Mouse (Mus musculus): ENCODE measurements at regions not wholly inside any gene's neighbourhood (a gene's known extent, or its start where the extent isn't known, plus 50 kb on each side); places are given as distances from the start of the nearest gene placed in this dataset.

DNA sequence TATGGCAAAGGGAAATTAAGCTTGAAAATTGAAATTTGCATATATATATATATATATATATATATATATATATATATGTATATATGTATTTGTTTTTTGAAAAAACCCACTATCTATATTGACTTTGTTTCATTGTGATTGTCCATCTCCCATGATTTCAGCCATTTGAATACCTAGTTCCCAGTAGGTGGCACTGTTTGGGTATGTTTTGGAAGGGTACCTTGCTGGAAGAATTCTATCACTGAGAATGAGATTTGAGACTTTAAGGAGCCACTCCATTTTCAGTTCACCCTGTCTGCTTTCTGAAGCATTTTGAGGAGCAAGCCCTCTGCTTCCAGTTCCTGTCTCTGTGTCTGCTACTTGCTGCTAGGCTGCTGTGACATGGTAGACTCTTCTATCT, 72.8 kb upstream of the Ugt8a start:
- Histone ChIP-seq H3K27me3 (no peaks in the 10 kb centered on the region), H3K4me1 (no peaks in the 10 kb centered on the region), H3K27ac (no peak overlapping the region), H3K9ac (no peak overlapping the region), H3K36me3 (ENCODE audit: poor library complexity, severe bottlenecking) (no peaks in the 10 kb centered on the region), H3K4me3 (no peak overlapping the region), H3K4me2 (no peak overlapping the region), H3K9me3 (replicated peaks) (no peaks in the 10 kb centered on the region)
- ATAC-seq: no peak

DNA sequence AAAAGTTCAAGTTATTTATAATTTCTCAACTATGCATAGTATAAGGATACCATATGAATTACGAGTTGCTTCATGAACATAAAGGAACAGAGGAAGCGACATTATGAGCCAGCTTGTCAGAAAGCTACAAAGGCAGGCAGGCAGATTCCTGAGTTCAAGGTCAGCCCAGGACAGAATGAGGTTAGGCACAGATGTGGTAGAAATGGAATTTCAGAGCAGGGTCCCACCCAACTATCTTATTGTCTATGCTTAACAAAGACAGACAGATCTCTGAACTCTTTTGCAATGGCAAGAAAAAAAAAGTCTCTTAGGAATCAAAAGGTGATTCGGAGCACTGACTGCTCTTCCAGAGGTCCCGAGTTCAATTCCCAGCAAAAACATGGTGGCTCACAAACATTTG, 77.7 kb upstream of the Ugt8a start:
- H3K9ac ChIP-seq: no peak overlapping the region
- ATAC-seq: no peak

GRCm38 (mm10) chr3:126044327-126044726, 105.9 kb upstream of the Ugt8a start:
- Histone ChIP-seq H3K4me1 (0 out of 2 replicates have a peak, but pooled peaks cover 4% of the 10 kb centered on the region), H3K4me2 (no peak overlapping the region), H3K36me3 (ENCODE audit: poor library complexity, severe bottlenecking) (no peaks in the 10 kb centered on the region), H3K9ac (no peak overlapping the region), H3K4me3 (no peak overlapping the region), H3K9me3 (replicated peaks) (no peaks in the 10 kb centered on the region), H3K27ac (no peak overlapping the region), H3K27me3 (no peaks in the 10 kb centered on the region)
- peak; percentile 48; the same call in 1 of the 2 replicates for ATAC-seq
- 13% methylated on average over 3 of the region's 3 CpGs for WGBS

More for the DNA sequence above, 77.7 kb upstream of the Ugt8a start:
- Histone ChIP-seq H3K9me3 (replicated peaks) (no peaks in the 10 kb centered on the region), H3K4me2 (no peak overlapping the region), H3K27me3 (no peaks in the 10 kb centered on the region), H3K4me3 (no peak overlapping the region), H3K4me1 (no peaks in the 10 kb centered on the region), H3K27ac (no peak overlapping the region), H3K36me3 (ENCODE audit: poor library complexity, severe bottlenecking) (no peaks in the 10 kb centered on the region)
- WGBS: 86% methylated on average over 4 of the region's 4 CpGs

- ATAC-seq: no peak
- Histone ChIP-seq H3K36me3 (ENCODE audit: poor library complexity, severe bottlenecking) (no peaks in the 10 kb centered on the region), H3K9me3 (replicated peaks) (no peaks in the 10 kb centered on the region), H3K4me2 (no peak overlapping the region), H3K27me3 (no peaks in the 10 kb centered on the region), H3K4me1 (0 out of 2 replicates have a peak, but pooled peaks cover 4% of the 10 kb centered on the region), H3K4me3 (no peak overlapping the region), H3K27ac (no peak overlapping the region), H3K9ac (no peak overlapping the region)
- WGBS: 62% methylated on average over 2 of the region's 2 CpGs
Measured at GRCm38 (mm10) chr3:126044861-126045260, 106.4 kb upstream of the Ugt8a start.

DNA sequence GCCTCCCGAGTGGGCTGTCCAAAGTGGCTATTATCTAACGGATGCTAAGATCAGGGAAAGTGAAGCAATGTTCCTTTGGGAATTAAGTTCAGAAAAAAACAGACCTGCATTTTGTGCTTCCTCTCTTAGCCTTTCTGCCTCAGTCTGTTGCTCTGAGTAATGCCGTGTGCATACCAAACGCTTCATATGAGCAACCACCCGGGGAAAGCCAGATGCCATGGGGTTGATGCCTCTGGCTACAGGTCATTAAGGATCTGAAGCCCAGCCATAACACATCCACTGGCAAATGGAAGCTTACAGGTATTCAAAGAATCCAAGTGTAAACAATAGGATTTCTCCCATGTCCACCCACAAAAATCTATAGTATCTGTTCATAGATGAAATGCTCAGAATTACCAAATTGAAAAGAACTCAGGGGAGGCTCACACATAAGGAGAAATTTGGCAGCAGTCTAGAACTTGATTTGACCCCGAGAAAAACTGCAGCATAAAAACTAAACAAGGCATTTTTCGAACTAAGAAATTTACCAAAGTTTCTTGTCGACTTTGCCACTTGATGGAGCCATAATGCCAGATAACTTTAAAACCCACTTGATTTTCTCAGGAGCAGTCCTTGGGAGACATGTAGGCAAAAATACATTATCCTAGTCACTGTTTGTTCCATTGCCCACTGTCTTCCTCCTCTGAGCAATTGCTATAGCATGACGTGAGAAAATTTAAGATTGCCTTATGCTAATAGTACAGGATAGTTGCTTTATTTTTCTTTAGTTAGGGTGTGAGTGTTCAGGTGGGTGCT, 107.8 kb upstream of the Ugt8a start:
- Histone ChIP-seq H3K27ac (no peak overlapping the region), H3K4me3 (no peak overlapping the region), H3K9me3 (replicated peaks) (no peaks in the 10 kb centered on the region), H3K27me3 (no peaks in the 10 kb centered on the region), H3K4me2 (no peak overlapping the region), H3K4me1 (0 out of 2 replicates have a peak, but pooled peaks cover 4% of the 10 kb centered on the region), H3K9ac (no peak overlapping the region), H3K36me3 (ENCODE audit: poor library complexity, severe bottlenecking) (no peaks in the 10 kb centered on the region)
- WGBS: 69% methylated on average over 9 of the region's 9 CpGs
- ATAC-seq: 0 out of 2 replicates have a peak, but pooled peaks have one; percentile 27

DNA sequence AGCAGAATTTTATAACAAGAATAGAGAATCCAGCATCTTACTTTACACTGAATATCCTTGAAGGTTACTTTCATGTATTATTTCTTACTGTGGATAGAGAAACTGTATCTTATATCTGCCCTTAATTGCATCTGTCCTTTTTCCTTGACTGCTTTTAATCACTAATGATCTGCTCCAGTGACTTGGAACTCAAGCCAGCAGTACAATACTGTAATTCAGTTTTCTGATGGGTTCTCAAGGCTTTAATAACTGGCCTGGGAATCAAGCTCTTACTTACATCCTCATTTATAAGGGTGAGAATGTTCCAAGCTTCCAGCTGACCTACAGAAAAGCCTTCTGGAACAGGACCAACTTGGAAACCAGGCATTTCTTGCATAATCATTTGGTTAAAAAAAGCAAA, 120.2 kb upstream of the Ugt8a start:
- H3K4me1 ChIP-seq: no peaks in the 10 kb centered on the region
- ATAC-seq: no peak
- no peaks in the 10 kb centered on the region for H3K9me3 ChIP-seq (replicated peaks)
- no peak overlapping the region for H3K9ac ChIP-seq
- no peak overlapping the region for H3K4me3 ChIP-seq
- no peak overlapping the region for H3K27ac ChIP-seq
- H3K36me3 ChIP-seq (ENCODE audit: poor library complexity, severe bottlenecking): no peaks in the 10 kb centered on the region
- H3K27me3 ChIP-seq: no peaks in the 10 kb centered on the region
- no peak overlapping the region for H3K4me2 ChIP-seq

DNA sequence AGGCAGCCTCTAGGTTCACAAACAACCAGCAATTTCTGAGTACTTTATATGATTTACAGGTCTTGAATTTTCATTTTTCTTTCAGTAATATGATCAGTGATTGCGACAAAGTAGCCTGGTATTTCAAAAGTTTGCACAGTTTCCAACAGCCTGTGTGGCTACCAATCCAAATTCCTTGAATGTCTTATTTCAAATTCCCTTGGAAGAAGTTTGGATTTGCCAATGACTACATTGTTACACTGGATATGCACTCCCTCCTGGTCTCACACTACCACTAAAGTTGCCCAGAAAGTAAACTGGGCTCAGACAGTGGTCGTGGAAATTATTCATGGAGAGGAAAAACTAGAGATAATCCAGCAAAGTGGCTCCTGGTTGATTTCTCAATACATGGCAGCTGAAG, 166.7 kb upstream of the Ugt8a start:
- no peak overlapping the region for H3K4me2 ChIP-seq
- H3K9ac ChIP-seq: no peak overlapping the region
- ATAC-seq: no peak
- H3K4me3 ChIP-seq: no peak overlapping the region
- no peaks in the 10 kb centered on the region for H3K9me3 ChIP-seq (replicated peaks)
- H3K36me3 ChIP-seq (ENCODE audit: poor library complexity, severe bottlenecking): no peaks in the 10 kb centered on the region
- no peak overlapping the region for H3K27ac ChIP-seq
- 87% methylated on average over 2 of the region's 2 CpGs for WGBS
- no peaks in the 10 kb centered on the region for H3K27me3 ChIP-seq
- no peaks in the 10 kb centered on the region for H3K4me1 ChIP-seq

DNA sequence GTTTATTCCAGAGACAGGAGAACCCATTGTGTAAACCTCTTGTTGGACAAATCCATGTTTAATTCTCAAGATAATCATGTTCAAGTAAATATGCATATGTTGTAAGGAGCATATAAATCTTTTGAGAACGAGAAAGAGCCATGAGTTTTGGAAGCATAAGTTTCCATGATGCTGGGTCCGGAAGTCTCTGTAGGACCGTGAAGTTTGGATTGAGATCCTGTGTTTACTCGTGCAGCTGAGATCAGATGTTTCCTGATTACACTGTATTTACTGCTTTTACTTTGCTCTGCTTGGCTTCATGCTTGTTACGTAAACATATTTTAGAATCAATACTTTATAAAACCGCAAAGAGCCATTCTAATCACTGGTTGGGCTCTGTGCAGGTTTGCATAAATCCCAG, 171.0 kb upstream of the Ugt8a start:
- ATAC-seq: no peak
- Histone ChIP-seq H3K9me3 (replicated peaks) (no peaks in the 10 kb centered on the region), H3K9ac (no peak overlapping the region), H3K27me3 (no peaks in the 10 kb centered on the region), H3K4me1 (no peaks in the 10 kb centered on the region), H3K36me3 (ENCODE audit: poor library complexity, severe bottlenecking) (no peaks in the 10 kb centered on the region), H3K4me3 (no peak overlapping the region), H3K27ac (no peak overlapping the region), H3K4me2 (no peak overlapping the region)
- WGBS: 93% methylated on average over 6 of the region's 6 CpGs

- no peaks in the 10 kb centered on the region for H3K36me3 ChIP-seq (ENCODE audit: poor library complexity, severe bottlenecking)
- no peak overlapping the region for H3K27ac ChIP-seq
- H3K9me3 ChIP-seq (replicated peaks): no peaks in the 10 kb centered on the region
- no peak overlapping the region for H3K4me3 ChIP-seq
- H3K9ac ChIP-seq: no peak overlapping the region
- no peaks in the 10 kb centered on the region for H3K4me1 ChIP-seq
- WGBS: 71% methylated on average over 2 of the region's 2 CpGs
- H3K4me2 ChIP-seq: no peak overlapping the region
- ATAC-seq: no peak
- H3K27me3 ChIP-seq: no peaks in the 10 kb centered on the region
Measured at GRCm38 (mm10) chr3:126117849-126118248, 179.4 kb upstream of the Ugt8a start.

DNA sequence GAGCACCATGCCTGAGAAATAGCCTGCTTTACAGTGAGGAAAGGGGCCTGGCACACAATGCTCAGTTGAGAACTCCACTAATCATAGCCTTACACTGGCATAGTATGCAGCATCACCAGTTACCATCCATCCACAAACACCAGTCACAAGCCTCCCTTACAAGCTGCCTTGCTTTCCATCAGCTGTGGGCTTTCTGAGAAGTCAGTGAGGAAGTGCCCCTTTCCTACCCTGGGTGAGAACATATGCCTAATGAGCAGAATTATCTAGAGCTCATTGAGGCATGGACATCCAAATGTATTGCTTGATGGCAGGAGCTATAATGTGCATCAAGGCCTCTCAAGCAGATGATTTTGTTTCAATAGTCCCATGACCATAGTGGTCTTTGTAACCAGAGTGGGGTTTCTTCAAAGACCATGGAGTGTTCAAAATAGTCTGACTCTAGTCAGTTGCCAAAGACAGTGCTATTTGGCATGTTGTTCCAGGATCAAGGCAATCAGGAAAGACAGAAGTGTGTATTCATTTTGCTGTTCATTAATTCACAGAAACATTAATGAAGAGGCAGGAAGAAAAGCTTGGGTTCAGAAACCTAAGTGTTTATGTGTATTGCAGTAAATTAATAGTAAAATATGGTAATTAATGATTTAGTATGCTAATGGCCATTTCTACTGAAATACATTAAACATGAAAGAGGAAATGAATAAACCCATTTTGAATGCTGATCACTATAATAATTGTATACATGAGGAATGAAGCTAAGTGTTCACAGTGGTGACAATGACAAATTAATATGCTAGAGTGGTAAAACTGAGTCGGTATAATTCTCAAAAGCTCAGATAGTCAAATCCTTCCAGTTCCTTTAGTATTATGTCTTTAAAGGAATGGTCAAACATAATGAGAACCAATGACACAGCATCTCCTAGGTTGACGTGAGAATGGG, 184.2 kb upstream of the Ugt8a start:
- no peaks in the 10 kb centered on the region for H3K27me3 ChIP-seq
- ATAC-seq: peak; percentile 75
- 71% methylated on average over 2 of the region's 2 CpGs for WGBS
- H3K9ac ChIP-seq: no peak overlapping the region
- H3K4me1 ChIP-seq: no peaks in the 10 kb centered on the region
- H3K9me3 ChIP-seq (replicated peaks): no peaks in the 10 kb centered on the region
- no peak overlapping the region for H3K4me2 ChIP-seq
- no peaks in the 10 kb centered on the region for H3K36me3 ChIP-seq (ENCODE audit: poor library complexity, severe bottlenecking)
- H3K4me3 ChIP-seq: no peak overlapping the region
- no peak overlapping the region for H3K27ac ChIP-seq

DNA sequence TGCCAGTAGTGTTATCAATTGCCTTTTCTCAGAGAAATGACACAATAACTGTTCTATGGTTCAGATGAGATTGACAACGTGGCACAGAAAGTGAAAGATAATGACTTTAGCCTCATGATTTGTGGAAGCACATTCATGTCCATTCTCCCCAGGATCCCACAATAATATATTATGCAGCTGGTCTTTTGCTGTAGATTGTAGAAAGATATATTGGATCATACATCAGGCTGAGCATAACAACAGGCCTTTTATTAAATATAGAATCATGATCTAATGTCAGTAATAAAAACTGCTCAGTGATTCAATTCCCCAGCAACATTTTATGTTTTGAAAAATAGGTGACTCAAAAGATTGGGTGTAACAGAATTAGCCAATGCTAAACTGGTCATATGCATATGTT, 196.9 kb upstream of the Arsj start:
- H3K27ac ChIP-seq: no peak overlapping the region
- H3K9ac ChIP-seq: no peak overlapping the region
- no peaks in the 10 kb centered on the region for H3K27me3 ChIP-seq
- 85% methylated on average over 1 of the region's 1 CpGs for WGBS
- no peaks in the 10 kb centered on the region for H3K4me1 ChIP-seq
- no peak for ATAC-seq
- no peaks in the 10 kb centered on the region for H3K9me3 ChIP-seq (replicated peaks)
- no peaks in the 10 kb centered on the region for H3K36me3 ChIP-seq (ENCODE audit: poor library complexity, severe bottlenecking)
- H3K4me3 ChIP-seq: no peak overlapping the region
- no peak overlapping the region for H3K4me2 ChIP-seq

DNA sequence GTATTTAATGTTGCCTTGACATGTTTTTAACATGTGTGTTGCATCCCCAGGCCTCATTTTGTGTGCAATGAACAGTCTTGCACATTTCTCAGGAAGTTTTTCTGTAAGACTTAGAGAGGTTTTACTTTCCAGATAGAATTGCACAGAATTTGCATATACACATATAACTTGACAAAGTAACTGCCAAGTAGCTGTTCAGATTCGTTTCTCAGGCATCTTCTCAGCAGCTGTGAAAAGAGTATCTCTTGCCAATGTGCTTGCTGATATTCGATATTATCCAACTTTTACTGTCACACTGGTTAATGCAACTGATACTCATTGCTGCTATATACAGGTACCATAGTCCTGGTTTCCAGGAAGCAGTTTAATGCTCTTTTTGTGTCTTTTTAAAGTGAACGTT, 154.5 kb upstream of the Arsj start:
- peak; percentile 24; the same call in 1 of the 2 replicates for ATAC-seq
- H3K9me3 ChIP-seq (replicated peaks): no peaks in the 10 kb centered on the region
- 79% methylated on average over 3 of the region's 3 CpGs for WGBS
- no peak overlapping the region for H3K4me2 ChIP-seq
- no peak overlapping the region for H3K27ac ChIP-seq
- H3K4me3 ChIP-seq: no peak overlapping the region
- no peak overlapping the region for H3K9ac ChIP-seq
- H3K27me3 ChIP-seq: no peaks in the 10 kb centered on the region
- no peaks in the 10 kb centered on the region for H3K4me1 ChIP-seq
- H3K36me3 ChIP-seq (ENCODE audit: poor library complexity, severe bottlenecking): no peaks in the 10 kb centered on the region

Measured in forebrain, embryonic 13.5 days (tissue).